Mouse (Mus musculus) adrenal gland, postnatal 36 days (tissue): ENCODE results near the gene Cox5a. TPM values are rescaled to one million over a fixed set of nuclear protein-coding genes. Genes with fewer than 3 reads are reported as not detected.

Experiments used
- DNase-seq, 2 experiments: peaks; one replicate each; pipeline ENCODE4 v3.0.0; 2021; ENCODE audit warnings: mixed read lengths in 1 of 2
- long read RNA-seq, 2 experiments: library from polyadenylated mRNA; stranded (forward); transcript quantifications; one replicate each; pipeline ENCODE4 v2.0.0; 2021; ENCODE audit warnings: borderline sequencing depth in 2 of 2
- total RNA-seq, 2 experiments: library from RNA; stranded (reverse); gene quantifications; 2 replicates each; pipeline ENCODE4 v1.2.3; 2021

The Cox5a gene
- 100 to 1,000 TPM; 547 to 578 TPM for total RNA-seq
- long read RNA-seq, experiment 1, transcript Cox5a-201 (5 exons, 645 nt) = major isoform, 531 of 543 reads
- long read RNA-seq, experiment 1, partial matches to known transcripts = 8 of 543 reads
- long read RNA-seq, experiment 1, other reads (novel, unspliced or antisense) = 4 of 543 reads
- long read RNA-seq, experiment 2, transcript Cox5a-201 (5 exons, 645 nt) = major isoform, 289 of 295 reads
- long read RNA-seq, experiment 2, partial matches to known transcripts = 5 of 295 reads
- long read RNA-seq, experiment 2, other reads (novel, unspliced or antisense) = 1 of 295 reads

DNA sequence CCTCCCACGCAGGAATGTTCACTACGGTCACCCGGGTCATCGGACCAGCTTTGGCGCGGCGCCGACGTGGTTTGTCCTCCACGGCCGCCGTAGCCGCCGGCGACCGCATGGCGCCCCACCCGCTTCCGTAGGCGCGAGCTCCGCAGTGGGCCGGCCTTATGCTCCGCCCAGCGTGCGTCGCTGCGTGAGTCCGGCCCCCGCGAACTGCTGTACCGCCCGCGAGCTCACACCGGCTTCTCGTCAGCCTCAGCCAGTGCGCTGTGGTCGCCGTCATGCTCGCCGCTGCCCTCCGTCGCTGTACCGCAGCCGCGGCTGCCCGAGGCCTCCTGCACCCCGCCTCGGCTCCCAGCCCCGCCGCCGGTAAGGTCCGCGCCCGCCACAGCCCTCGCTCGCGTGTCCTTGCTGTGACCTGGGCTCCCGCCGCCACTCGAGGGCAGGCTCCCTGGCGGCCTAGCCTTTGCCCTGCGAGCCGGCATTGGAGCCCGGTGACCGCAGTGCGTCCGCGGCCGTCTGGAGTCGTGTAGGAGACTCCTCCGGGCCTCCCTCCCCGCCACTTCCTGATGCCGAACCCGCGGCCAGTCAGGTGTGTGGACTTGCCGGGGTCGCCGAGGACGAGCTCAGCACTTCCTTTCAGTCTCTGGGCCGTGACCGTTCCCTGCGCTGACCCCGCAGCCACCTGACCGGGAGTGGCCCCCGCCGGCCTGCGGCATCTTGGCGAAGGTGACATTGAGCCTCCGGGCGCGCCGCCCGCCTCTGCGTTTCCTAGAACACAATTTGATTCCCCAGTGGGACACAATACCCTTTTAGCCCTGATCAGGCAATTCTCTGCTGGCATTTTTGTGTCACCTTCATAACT, at the start of gene Cox5a:
Cox5a (plus strand) TSS at position 219 of the 856 bp plus-strand sequence.
- DNase-seq = peak; percentile 94 to 97

DNA sequence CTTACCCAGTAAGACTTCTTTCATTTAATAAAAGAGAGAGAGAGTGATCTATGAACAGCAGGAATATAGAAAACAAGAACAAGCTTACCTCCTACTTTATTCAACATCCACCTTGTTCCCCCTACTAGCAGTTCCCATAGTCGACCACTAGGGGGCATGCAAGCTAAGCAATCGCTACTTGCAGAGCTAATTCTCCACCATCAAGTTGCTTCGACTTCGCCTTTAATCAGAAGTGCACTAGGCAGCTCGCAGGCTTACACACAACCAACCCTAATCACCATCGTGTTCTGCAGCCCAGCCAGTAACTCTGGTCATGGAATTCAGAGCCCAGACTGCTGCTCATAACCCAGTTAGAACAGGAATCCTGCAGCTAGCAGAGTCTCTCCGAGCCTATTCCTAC, 35.3 kb upstream of the Cox5a start:
- peak; percentile 85 to 86 for DNase-seq

DNA sequence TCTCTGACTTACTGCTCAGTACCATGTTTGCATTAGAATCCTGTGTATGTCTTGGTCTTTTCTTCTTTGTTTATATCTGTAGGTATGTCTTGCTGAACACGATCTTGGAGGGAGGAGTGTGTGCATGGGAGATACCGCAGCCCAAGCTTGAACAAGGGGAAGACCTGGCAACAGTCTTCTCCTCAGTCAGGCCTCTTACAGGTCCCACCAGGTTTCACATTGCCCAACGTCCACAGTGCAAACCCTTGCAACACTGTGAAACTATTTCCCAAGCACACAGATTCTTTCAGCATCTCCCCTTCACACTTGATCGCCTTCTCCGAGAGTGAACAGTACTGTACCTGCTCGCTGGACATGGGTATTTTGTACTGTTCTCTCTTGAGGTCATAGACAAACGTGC, 33.3 kb upstream of the Cox5a start:
- DNase-seq = no peak

DNA sequence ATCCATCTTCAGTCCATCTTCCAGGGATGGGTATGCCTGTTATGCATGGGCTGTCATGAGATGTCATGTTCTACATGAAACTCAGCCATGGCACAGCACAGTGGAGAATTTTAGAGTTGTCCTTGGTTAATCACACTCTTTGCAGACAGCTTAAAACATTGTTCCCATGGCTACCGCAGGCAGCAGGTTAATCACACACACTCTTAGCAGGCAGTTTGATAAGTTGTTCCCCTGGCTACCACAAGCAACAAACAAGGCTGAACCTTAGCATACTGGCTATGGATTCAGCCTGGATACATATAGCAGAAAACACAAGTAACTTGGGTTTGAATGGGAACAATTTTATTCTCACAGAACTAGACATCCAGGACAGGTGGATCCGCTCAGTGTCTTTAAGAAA, 27.5 kb upstream of the Cox5a start:
- no peak for DNase-seq

DNA sequence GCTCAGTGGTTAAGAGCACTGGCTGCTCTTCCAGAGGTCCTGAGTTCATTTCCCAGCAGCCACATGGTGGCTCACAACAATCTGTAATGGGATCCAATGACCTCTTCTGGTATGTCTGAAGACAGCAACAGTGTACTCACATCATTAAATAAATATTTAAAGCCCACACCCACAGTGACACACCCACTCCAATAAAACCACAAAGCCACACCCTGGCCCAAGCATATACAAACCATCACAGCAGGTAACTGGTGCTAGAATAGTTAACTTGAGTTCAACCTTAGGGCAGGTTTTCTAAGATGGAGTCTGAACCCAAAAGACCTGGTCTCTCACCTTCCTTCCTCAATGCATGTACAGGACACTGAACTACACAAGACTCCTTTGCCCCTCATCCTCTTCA, 26.1 kb upstream of the Cox5a start:
- DNase-seq = no peak

DNA sequence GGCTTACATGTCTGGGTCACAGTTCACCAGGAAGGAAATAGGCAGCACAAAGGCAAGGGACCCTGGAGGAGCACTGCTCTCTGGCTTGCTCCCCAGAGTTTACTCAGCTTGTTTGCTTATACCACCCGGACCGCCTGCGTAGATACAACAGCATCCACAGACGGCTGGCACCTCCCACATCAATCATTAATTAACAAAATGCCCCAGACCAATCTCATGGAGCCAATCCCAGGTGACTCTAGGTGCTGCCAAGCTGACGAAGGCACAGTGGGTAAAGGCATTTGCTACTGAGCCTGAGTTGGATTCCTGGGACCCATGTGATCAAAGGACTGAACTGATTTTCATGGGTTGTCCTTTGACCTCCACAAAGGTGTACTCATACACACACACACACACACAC, 23.8 kb upstream of the Cox5a start:
- no peak for DNase-seq

DNA sequence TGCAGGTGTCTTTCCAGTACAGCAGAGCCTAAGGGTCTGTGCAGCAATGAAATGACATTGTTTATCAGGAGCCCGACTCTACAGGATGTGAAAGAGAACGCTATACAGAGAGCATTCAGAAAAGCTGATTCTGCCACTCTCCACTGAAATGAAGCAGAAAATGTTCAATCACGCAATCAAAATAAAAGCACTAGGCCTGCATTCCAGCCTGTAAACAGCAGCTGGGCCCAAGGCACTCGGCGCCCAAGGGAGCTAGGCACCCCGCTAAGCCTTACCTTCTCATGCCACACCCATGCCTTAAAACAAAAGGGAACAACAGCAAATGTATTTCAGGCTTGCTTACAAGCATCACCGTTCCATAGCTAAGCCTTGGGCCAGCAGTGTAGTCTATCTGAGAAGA, 22.5 kb upstream of the Cox5a start:
- DNase-seq = no peak

DNA sequence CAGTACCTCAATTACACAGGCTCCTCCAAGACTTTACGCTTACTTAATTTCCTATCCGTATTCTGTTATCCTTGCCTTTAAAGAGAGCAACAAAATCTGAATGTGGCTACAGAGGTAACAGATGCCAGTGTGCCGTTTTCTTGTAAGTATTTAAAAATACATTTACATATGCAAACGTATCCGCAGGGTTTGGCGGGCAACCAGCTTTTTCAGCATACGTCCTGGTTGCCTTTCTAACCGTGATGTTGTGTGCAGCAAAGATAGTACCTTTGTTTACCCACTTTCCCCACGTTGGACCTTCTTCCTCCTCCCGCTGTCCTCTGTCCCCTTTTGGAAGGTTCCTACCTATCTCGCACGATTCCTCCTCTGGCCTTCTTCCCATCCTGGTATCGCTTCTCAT, 19.6 kb upstream of the Cox5a start:
- no peak for DNase-seq

DNA sequence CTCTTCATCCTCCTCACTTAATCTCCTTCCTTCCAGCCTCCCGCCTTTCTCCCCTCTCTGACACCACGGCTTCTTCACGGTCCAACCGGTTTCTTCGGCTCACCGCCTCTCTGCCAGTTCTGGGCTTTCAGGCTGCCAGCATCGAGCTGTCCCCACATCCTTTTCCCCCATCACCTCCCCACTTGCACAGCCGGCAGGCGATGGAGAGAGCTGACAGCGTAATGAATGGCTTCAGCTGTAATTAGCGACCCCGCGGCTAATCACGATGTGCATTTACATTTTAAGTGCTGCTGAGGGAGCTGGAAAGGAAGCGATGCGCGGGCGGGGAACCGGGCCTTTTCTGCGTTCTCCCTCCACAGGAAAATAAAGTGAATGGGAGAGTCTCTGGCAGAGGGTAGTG, 19.2 kb upstream of the Cox5a start:
- no peak for DNase-seq

DNA sequence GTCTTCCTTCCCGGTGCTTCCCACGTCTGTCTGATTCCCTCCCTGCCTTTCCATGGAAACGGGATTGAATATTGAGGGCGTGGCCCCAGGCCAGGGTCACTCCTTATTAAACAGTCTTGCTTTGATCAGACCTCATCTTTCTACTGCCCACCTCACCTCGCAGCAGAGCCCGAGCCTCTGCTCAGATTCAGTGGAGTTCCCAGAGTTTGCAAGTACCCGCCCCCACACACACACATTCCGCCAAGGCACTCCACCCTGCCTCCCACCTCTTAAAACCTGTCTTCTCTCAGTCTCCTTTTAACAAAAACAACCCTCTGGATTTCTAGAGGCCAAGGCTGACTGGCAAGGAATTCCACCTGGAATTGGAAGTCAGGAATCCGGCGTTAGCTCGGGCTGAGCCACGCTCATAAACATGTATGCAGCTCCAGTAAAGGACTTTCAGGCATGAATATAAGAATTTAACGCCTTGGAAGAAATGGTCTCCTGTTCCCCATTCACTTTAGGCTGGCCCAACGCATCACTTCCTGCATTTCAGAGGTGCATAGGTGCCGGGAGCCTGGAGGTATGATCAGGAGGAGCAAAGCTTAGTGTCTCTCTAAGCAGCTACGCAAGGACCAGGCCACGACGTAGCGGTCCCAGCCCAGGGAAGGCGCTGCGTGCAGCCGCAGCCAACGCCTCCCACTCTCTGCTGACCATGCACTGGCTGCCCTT, 18.0 kb upstream of the Cox5a start:
- DNase-seq = peak; percentile 23 to 43

DNA sequence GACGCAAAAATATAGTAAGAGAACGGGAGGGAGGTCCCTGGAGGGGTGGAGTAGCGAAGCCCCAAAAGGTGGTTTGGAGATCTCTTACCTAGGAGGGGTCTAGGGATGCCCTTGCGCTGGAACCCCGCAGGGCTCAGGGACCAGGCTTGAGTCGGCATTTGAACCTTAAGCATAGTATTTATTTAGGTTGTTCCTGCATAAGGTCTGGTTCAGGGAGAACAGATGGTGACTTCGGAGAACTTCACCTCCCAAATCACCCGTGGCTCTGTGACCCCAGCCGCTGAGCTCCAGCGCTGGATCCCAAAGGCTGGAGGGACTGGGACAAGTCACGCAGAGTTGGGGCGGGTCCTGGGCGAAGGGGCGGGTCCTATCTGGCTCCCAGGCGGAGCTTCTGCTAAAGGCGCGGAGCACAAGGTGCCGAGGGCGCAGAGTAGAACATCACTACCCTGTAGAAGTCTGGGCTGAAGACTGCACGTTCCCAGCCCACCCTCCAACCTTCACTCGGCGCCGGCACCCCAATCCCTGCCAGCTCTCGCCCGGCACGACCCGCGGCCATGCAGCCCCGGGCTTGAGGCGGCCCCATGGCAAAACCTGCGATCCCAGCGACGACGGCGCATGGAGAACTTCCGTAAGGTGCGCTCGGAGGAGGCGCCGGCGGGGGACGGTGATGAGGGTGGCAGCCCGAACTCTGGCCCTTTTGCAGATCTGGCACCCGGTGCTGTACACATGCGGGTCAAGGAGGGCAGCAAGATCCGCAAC, 17.3 kb upstream of the Cox5a start, which contains the start of gene Rpp25:
Rpp25 (plus strand) TSS at position 405 of the 759 bp plus-strand sequence.
- DNase-seq = peak; percentile 85 to 87

DNA sequence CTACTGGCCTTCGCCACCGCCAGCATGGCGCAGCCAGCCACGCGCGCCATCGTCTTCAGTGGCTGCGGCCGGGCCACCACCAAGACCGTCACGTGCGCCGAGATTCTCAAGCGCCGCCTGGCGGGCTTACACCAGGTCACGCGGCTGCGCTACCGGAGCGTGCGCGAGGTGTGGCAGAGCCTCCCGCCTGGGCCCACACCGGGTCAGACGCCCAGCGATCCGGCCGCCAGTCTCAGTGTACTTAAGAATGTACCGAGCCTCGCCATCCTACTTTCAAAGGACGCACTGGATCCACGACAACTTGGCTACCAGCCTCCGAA, 16.7 kb upstream of the Cox5a start:
- peak; percentile 69 to 71 for DNase-seq

DNA sequence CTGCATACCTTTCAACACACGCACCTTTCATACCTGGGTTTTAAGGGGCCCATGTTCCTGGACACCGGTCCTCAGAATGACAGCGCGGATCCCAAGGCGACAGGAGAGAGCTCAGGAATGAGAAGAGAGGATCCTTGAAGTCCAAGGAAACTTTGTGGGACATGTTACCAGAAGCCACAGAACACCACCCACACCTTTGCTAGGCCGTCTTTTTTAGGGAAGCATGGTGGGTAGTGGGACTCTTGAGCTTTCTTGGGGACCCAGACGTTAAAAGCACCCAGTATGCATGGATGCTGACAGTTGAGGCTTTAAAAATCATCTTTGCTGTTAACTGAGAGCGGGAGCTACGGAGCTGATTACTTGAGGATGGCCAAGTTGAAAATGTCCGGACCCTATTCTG, 16.2 kb upstream of the Cox5a start:
- DNase-seq = no peak

DNA sequence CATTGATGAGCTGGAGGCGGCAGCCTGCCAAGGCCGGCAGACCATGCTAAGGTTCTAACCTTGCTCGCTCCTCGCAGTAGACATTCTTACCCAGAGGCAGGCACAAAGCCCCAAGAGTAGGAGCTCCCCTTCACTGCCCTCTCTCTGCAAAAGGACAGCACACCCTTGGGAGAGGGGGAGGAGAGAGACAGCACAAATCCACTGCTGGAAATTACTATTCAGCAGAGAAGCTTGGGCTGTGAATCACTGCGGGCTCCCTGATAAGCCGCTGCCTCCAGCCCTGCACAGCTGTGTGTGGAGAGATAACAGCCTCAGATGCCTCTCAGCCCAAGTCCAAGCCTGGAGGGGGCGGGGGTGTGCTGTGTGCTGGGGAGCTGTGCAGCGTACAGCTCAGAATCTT, 15.4 kb upstream of the Cox5a start:
- peak; percentile 81 to 86 for DNase-seq

DNA sequence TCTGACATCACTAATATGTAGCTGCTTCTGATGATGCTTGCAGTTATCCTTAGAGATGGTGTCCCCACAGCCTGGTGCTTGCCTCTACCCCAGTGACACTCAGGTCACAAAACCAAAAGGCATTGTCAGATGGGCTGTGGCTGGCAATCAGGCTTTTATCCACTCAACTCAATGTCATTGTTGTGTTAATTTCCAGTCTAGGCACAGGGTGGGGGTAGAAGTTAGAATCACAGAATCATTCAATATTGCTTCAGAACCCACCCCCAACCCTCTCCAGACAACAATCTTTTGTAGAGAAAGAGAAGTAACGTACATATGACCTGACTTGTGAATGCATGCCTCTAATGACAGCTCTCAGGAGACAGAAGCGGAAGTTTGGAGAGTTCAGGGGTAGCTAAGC, 10.5 kb upstream of the Cox5a start:
- no peak for DNase-seq

DNA sequence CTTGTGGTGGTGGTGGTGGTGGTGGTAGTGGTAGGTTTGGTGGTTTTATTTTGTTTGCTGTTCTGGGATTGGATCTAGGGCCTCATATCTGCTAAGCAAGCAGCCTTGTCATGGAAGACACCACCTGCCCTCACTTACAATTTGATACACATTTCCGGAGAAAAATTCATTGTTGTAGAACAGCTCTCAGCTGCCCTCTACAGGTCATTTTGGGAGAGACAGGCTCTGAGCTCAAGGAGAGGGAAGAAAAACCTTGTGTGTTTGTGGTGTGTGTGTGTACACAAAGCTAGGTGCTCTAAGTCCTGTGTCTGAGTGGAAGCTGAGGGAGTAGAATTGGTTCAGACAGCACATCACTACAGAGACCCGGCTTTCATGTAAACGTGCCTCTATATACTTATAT, 4.0 kb upstream of the Cox5a start:
- peak; percentile 48 to 73 for DNase-seq

DNA sequence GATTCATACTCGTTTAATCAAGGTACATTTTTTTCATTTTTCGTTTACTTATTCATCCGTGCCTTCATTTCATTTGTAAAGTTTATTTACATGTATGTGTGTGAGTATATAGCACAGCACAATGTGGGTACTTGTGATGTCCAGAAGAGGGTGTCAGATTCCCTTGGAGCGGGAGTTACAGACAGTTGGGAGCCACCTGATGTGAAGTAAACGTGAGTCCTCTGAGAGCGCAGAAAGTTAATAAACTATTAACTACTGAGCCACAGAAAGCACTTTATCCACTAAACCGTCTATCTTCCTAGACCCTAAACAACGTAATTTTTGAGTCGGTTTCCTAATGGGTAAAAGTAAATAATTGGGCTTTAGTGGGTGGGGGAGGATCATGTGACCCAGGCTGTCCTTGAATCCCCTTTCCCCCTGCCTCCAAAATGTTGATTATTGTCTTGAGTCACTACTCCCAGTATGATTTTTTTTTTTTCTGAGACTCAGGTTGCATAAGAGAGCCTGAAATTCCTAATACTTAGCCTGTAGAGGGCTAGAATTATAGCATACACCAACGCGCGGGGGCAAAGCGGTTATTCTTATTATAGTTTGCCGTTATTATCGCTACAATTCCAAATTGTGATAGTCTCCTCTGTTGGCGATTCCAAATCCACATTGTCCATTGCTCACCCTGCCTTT, 559 bp upstream of the Cox5a start:
- DNase-seq = no peak

DNA sequence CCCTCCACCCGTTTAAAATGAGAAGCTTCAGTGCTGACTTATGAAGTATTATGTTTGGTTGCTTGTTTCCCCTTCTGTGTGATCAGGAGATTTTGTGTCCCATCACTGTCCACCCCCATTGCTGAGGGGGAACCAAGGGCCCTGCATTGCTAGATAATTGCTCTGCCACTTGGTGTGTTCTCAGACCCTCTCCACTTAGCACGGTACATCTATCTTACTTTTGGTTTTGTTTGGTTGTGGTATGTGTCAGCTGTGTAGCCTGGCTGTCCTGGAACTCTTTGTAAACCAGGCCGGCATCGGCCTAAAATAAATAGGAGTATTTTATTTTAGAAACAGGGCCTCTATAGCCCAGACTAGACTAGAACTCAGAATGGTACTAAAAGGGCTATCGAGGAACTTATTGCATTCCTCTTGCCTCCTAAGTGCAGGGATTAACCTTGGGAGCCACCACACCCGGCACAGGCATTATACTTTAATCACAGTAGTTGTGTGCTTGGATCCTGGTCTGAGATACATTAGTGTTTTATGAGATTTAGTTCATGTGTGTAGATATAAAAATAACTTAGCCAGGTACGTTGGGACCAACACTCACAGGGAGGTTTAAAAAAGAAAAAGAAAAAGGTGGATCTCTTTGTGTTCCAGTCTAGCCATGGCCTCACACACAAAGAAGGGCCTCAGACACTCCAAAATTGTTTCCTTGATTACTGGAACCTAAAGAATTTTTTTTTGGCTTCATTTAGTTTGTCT, 1.2 kb downstream of the Cox5a start:
- DNase-seq = no peak

DNA sequence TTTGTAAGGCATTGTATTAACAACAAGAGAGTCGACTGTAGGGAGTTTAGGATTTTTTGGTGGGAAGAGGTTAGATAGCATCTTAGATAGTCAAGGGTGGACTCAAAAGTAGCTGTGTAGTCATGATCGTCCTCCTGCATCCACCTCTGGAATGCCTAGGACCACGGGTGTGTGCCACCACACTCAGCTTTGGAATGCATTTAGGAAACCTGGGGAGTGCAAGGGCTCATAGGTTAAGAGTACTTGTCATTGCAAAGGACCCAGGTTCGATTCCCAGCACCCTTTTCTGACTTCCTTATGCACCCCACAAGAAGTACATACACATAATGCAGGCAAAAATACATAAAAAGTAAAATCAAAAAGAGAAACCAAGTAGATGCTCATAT, 1.8 kb downstream of the Cox5a start:
- DNase-seq = no peak

DNA sequence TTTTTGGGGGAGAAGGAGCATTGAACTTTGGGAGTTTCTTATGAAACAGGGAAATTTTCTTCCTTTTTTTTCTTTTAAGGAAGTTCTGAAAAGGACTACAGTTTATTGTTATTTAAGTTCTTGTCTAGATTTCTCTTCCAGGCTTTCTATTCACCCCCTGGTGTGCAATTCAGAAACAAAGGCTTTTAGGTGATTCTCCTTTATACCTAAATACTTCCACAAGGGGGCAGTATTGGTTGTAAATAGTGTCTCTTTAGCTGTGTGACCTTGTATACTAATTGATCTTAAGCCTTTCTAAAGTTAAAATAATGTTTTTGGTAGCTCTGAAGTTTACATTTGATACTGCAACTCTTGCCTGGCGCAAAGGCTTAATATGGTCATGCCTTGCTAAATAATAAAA, 2.7 kb downstream of the Cox5a start:
- DNase-seq = no peak

DNA sequence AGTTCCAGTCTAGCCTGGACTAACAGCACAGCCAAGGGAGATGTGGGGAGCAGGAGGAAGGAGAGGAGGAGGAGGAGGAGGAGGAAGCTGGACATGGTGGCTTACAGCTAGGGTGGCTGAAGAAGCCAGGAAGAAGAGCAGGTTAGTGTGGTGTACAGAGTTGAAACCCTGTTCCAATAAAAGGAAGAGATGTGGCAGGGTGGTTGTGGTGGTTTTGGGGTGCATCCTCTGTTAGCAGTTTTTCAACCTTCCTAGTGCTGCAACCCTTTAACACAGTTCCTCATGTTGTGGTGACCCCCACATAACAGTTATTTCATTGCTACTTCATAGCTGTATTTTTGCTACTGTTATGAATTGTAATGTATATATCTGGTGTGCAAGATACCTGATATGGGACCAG, 3.4 kb downstream of the Cox5a start:
- no peak for DNase-seq
